Mouse (Mus musculus) CH12.LX (cell line): ENCODE data around the gene A3galt2. TPM values are rescaled to one million over a fixed set of nuclear protein-coding genes. Genes with fewer than 3 reads are reported as not detected.

Experiments used
- DNase-seq: peaks from one replicate; pipeline ENCODE4 v3.0.0-alpha.2; 2013; ENCODE audit errors: extremely low read depth
- H3K27ac ChIP-seq: 2 replicates; pipeline ENCODE4 v1.5.1; 2012; ENCODE audit warnings: low read depth, mild to moderate bottlenecking, control low read depth, moderate library complexity; ENCODE audit not compliant: insufficient read depth
- H3K27me3 ChIP-seq: replicated peaks from 2 replicates; pipeline ENCODE3; 2012; ENCODE audit warnings: inconsistent platforms
- H3K36me3 ChIP-seq, 2 experiments: replicated peaks in 1 of 2; 2 replicates each; pipeline versions ENCODE3 to v1.6.1; 2012; ENCODE audit warnings: inconsistent platforms in 1 of 2, low read length in 1 of 2, mild to moderate bottlenecking in 1 of 2, mixed read lengths in 1 of 2, moderate library complexity in 1 of 2; ENCODE audit not compliant: control insufficient read depth in 1 of 2, insufficient read depth in 1 of 2
- H3K4me1 ChIP-seq, 2 experiments: 2 replicates each; pipeline ENCODE4 v1.6.1; 2012; ENCODE audit warnings: inconsistent platforms in 1 of 2, moderate library complexity in 1 of 2; ENCODE audit not compliant: insufficient read depth in 2 of 2, control insufficient read depth in 1 of 2
- H3K4me2 ChIP-seq: 2 replicates; pipeline ENCODE4 v1.6.1; 2012; ENCODE audit warnings: low read depth, mild to moderate bottlenecking, control low read depth; ENCODE audit not compliant: poor library complexity, insufficient read depth, severe bottlenecking
- H3K4me3 ChIP-seq, 3 experiments: fragments of 150-350 bp in 1 of 3; sonication (generic) in 1 of 3; replicated peaks in 1 of 3; 2 replicates each; pipeline versions ENCODE3 to v1.5.1; 2011 to 2012; ENCODE audit warnings: low read depth in 2 of 3, low read length in 2 of 3, mild to moderate bottlenecking in 2 of 3, moderate library complexity in 2 of 3, control low read depth in 1 of 3, improper control_type of control experiment in 1 of 3, inconsistent platforms in 1 of 3, mixed read lengths in 1 of 3; ENCODE audit not compliant: poor library complexity in 1 of 3
- H3K79me2 ChIP-seq: replicated peaks from 2 replicates; pipeline ENCODE4 v1.6.1; 2012; ENCODE audit warnings: mild to moderate bottlenecking, moderate library complexity; ENCODE audit not compliant: control insufficient read depth, poor library complexity, insufficient read depth, severe bottlenecking; ENCODE audit errors: extremely low read depth
- H3K9ac ChIP-seq: 2 replicates; pipeline ENCODE4 v1.6.1; 2012; ENCODE audit warnings: low read depth, mild to moderate bottlenecking, control low read depth, moderate library complexity; ENCODE audit not compliant: insufficient read depth
- H3K9me3 ChIP-seq: replicated peaks from 2 replicates; pipeline ENCODE3; 2012; ENCODE audit warnings: low read length, inconsistent platforms, mixed read lengths
- BHLHE40 ChIP-seq: IDR thresholded peaks from 2 replicates; pipeline ENCODE4 v1.6.1; 2011; ENCODE audit warnings: mild to moderate bottlenecking, low read depth, low read length, improper control_type of control experiment
- GABPA ChIP-seq: IDR thresholded peaks from 2 replicates; pipeline ENCODE4 v1.6.1; 2012; ENCODE audit warnings: low read depth, low read length, improper control_type of control experiment, inconsistent platforms; ENCODE audit not compliant: insufficient replicate concordance
- KAT2A ChIP-seq: IDR thresholded peaks from 2 replicates; pipeline ENCODE4 v1.6.1; 2012; ENCODE audit warnings: low read length, improper control_type of control experiment, inconsistent platforms; ENCODE audit not compliant: insufficient replicate concordance
- MXI1 ChIP-seq: IDR thresholded peaks from 2 replicates; pipeline ENCODE4 v1.6.1; 2011; ENCODE audit warnings: mild to moderate bottlenecking, low read depth, low read length, improper control_type of control experiment
- MYC ChIP-seq: IDR thresholded peaks from 2 replicates; pipeline ENCODE4 v1.6.1; 2011; ENCODE audit warnings: low read depth, mild to moderate bottlenecking, improper control_type of control experiment, low read length
- NRF1 ChIP-seq: IDR thresholded peaks from 2 replicates; pipeline ENCODE4 v1.6.1; 2014; ENCODE audit warnings: low read depth, mild to moderate bottlenecking, inconsistent platforms, low read length, improper control_type of control experiment, moderate library complexity
- PAX5 ChIP-seq: IDR thresholded peaks from 2 replicates; pipeline ENCODE4 v1.6.1; 2012; ENCODE audit warnings: low read length, inconsistent platforms, mixed read lengths
- POLR2AphosphoS2 ChIP-seq: IDR thresholded peaks from 2 replicates; pipeline ENCODE4 v1.6.1; 2011; ENCODE audit warnings: low read depth, low read length, improper control_type of control experiment
- RAD21 ChIP-seq: IDR thresholded peaks from 2 replicates; pipeline ENCODE4 v1.6.1; 2011; ENCODE audit warnings: low read depth, mild to moderate bottlenecking, low read length, improper control_type of control experiment, moderate library complexity
- RCOR1 ChIP-seq: conservative IDR thresholded peaks from 2 replicates; pipeline ENCODE4 v1.6.1; 2012; ENCODE audit warnings: low read depth, mild to moderate bottlenecking, inconsistent platforms, low read length, improper control_type of control experiment
- TCF12 ChIP-seq: IDR thresholded peaks from 2 replicates; pipeline ENCODE4 v1.6.1; 2014; ENCODE audit warnings: low read depth, mild to moderate bottlenecking, inconsistent platforms, low read length, improper control_type of control experiment
- USF1 ChIP-seq: IDR thresholded peaks from 2 replicates; pipeline ENCODE4 v1.6.1; 2014; ENCODE audit warnings: low read depth, mild to moderate bottlenecking, inconsistent platforms, low read length, improper control_type of control experiment
- ZC3H11A ChIP-seq: IDR thresholded peaks from 2 replicates; pipeline ENCODE4 v1.6.1; 2012; ENCODE audit warnings: low read depth, mild to moderate bottlenecking, inconsistent platforms, low read length, improper control_type of control experiment
- ZKSCAN1 ChIP-seq: IDR thresholded peaks from 2 replicates; pipeline ENCODE4 v1.6.1; 2012; ENCODE audit warnings: low read depth, inconsistent platforms, low read length, improper control_type of control experiment, borderline replicate concordance
- ZMIZ1 ChIP-seq: IDR thresholded peaks from 2 replicates; pipeline ENCODE4 v1.6.1; 2012; ENCODE audit warnings: low read depth, mild to moderate bottlenecking, inconsistent platforms, low read length, improper control_type of control experiment
- ZNF384 ChIP-seq: IDR thresholded peaks from 2 replicates; pipeline ENCODE4 v1.6.1; 2012; ENCODE audit warnings: low read depth, low read length, improper control_type of control experiment, inconsistent platforms
- dilution Hi-C: fragments of 300-500 bp; cut with MboI; formaldehyde crosslinking; loops from 2 replicates; pipeline ENCODE4 v1.14.3; 2020; ENCODE audit warnings: low sequenced_read_pairs; ENCODE audit not compliant: extremely low pct_unique_long_range_greater_than_20kb, extremely low pct_ligation_motif_present
- in situ Hi-C: fragments of 300-500 bp; cut with MboI; formaldehyde crosslinking; loops from 3 replicates; pipeline ENCODE4 v1.14.3; 2019; ENCODE audit warnings: low sequenced_read_pairs, low pct_ligation_motif_present, low pct_unique_long_range_greater_than_20kb, mixed read lengths
- polyA plus RNA-seq: library from polyadenylated mRNA; unstranded; fragments of >175 nt; gene quantifications from 2 replicates; pipeline ENCODE4 v1.2.1, GENCODE M21; 2012; ENCODE audit warnings: low read depth; ENCODE audit not compliant: insufficient read length
- total RNA-seq, 2 experiments: library from RNA; depleted of rRNA; stranded (reverse); fragments of 300-350 nt in 1 of 2; fragments of >200 nt in 1 of 2; gene quantifications; 2 replicates each; pipeline ENCODE4 v1.2.3; 2012 to 2014

The A3galt2 gene
- total and polyA plus RNA-seq, 3 experiments = 0.04 to 0.11 TPM; not detected in 1

DNA sequence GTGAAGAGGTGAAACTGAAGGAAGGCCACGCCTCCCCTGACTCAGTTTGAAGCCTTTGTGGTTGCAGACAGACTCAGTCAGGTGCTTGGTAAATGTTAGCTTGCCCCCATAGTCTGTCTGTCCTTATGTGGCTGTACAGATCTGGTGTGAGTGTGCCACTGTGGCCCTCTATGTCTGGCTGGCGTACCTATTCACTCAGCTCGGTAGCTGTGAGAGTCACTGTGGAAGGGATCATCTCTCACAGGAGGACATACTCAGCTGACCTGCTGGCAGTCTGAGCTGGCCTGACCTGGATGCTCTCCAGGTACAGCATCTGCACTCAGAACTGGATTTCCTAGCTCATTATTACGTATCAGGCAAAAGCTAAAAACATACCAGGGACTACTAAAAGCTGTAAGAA, 33.4 kb upstream of the A3galt2 start:
- no peak overlapping the region for H3K27ac ChIP-seq
- no peak for DNase-seq
- H3K9me3 ChIP-seq = no peaks in the 10 kb centered on the region
- in situ Hi-C loops (no loop called here), dilution Hi-C loops (no loop called here)
- TF ChIP-seq ZC3H11A = no peak
- TF ChIP-seq PAX5 = no peak
- no peak for TF ChIP-seq TCF12
- TF ChIP-seq KAT2A = no peak
- TF ChIP-seq BHLHE40 = no peak
- no peak for TF ChIP-seq NRF1
- TF ChIP-seq MXI1 = no peak
- TF ChIP-seq ZMIZ1 = no peak
- TF ChIP-seq RCOR1 = no peak
- no peak for TF ChIP-seq GABPA
- no peak for TF ChIP-seq ZKSCAN1
- TF ChIP-seq ZNF384 = no peak
- no peak for TF ChIP-seq MYC
- no peak for TF ChIP-seq RAD21
- TF ChIP-seq POLR2AphosphoS2 = no peak
- H3K79me2 ChIP-seq = no peaks in the 10 kb centered on the region
- no peak overlapping the region for H3K9ac ChIP-seq
- no peak overlapping the region for H3K4me3 ChIP-seq
- no peak overlapping the region for H3K4me2 ChIP-seq
- H3K4me1 ChIP-seq = peaks cover under 1 to 16% of the 10 kb centered on the region in 2 experiments
- H3K36me3 ChIP-seq = peaks cover 8 to 60% of the 10 kb centered on the region in 2 experiments
- H3K27me3 ChIP-seq = no peaks in the 10 kb centered on the region

- TF ChIP-seq USF1 (no peak), MYC (no peak)
- Histone ChIP-seq H3K27me3 (no peaks in the 10 kb centered on the region), H3K4me2 (no peak overlapping the region), H3K9ac (no peak overlapping the region), H3K79me2 (peaks cover 2% of the 10 kb centered on the region; the same call in 1 of the 2 replicates), H3K4me1 (peaks cover 3 to 20% of the 10 kb centered on the region in 2 experiments), H3K27ac (no peak overlapping the region), H3K9me3 (no peaks in the 10 kb centered on the region), H3K36me3 (peaks cover 6 to 51% of the 10 kb centered on the region in 2 experiments), H3K4me3 (no peak overlapping the region)
- in situ Hi-C loops = no loop called here
- DNase-seq = no peak
- dilution Hi-C loops = no loop called here
These were observed 32.2 kb upstream of the A3galt2 start for GRCm38 (mm10) chr4:128722932-128723331.
